Mouse (Mus musculus): ENCODE measurements around the gene Amot. TPM values are rescaled to one million over a fixed set of nuclear protein-coding genes. Genes with fewer than 3 reads are reported as not detected.

Amot gene
- total and polyA plus RNA-seq, 3 experiments, result 6.1 to 7.2 (median 6.4) TPM

GRCm38 (mm10) chrX:145499101-145499500, 5.9 kb downstream of the Amot start:
- no peaks in the 10 kb centered on the region for H3K36me3 ChIP-seq (ENCODE audit: control insufficient read depth, insufficient read depth, low read length)
- H3K79me2 ChIP-seq (replicated peaks; ENCODE audit: control insufficient read depth, insufficient read depth, low read length), result no peaks in the 10 kb centered on the region
- no peak for TF ChIP-seq POLR2A (IDR thresholded peaks at IDR 0.05; ENCODE audit: insufficient read depth, low read depth, low read length)
- TF ChIP-seq EP300 (IDR thresholded peaks at IDR 0.05; ENCODE audit: insufficient read depth, low read depth, low read length), result no peak
- TF ChIP-seq CTCF (IDR thresholded peaks at IDR 0.05), result no peak
- WGBS, result 66% methylated on average over 2 of the region's 2 CpGs
- H3K4me1 ChIP-seq (ENCODE audit: control insufficient read depth, insufficient read depth, low read length), result peaks cover 1% of the 10 kb centered on the region; the same call in 1 of the 2 replicates
- H3K27me3 ChIP-seq (ENCODE audit: control insufficient read depth, insufficient read depth, low read length), result no peaks in the 10 kb centered on the region
- H3K27ac ChIP-seq, result no peak overlapping the region
- intact Hi-C loops (cut with DNase I), result no loop called here
- no peak overlapping the region for H3K4me3 ChIP-seq
- DNase-seq, result no peak
- no peak overlapping the region for H3K9ac ChIP-seq (ENCODE audit: low read depth, low read length)

GRCm38 (mm10) chrX:145498691-145499090, 6.3 kb downstream of the Amot start:
- H3K27me3 ChIP-seq (ENCODE audit: control insufficient read depth, insufficient read depth, low read length), result no peaks in the 10 kb centered on the region
- H3K4me3 ChIP-seq, result no peak overlapping the region
- TF ChIP-seq POLR2A (IDR thresholded peaks at IDR 0.05; ENCODE audit: insufficient read depth, low read depth, low read length), result no peak
- no peak for TF ChIP-seq CTCF (IDR thresholded peaks at IDR 0.05)
- TF ChIP-seq EP300 (IDR thresholded peaks at IDR 0.05; ENCODE audit: insufficient read depth, low read depth, low read length), result no peak
- no peak for DNase-seq
- H3K4me1 ChIP-seq (ENCODE audit: control insufficient read depth, insufficient read depth, low read length), result peaks cover 1% of the 10 kb centered on the region; the same call in 1 of the 2 replicates
- H3K79me2 ChIP-seq (replicated peaks; ENCODE audit: control insufficient read depth, insufficient read depth, low read length), result no peaks in the 10 kb centered on the region
- H3K27ac ChIP-seq, result no peak overlapping the region
- WGBS, result 74% methylated on average over 4 of the region's 4 CpGs
- H3K36me3 ChIP-seq (ENCODE audit: control insufficient read depth, insufficient read depth, low read length), result no peaks in the 10 kb centered on the region
- intact Hi-C loops (cut with DNase I), result no loop called here
- no peak overlapping the region for H3K9ac ChIP-seq (ENCODE audit: low read depth, low read length)

GRCm38 (mm10) chrX:145497486-145497885, 7.5 kb downstream of the Amot start:
- H3K4me3 ChIP-seq, result no peak overlapping the region
- H3K27ac ChIP-seq, result no peak overlapping the region
- 78% methylated on average over 6 of the region's 6 CpGs for WGBS

GRCm38 (mm10) chrX:145495381-145495780, 9.6 kb downstream of the Amot start:
- no peaks in the 10 kb centered on the region for H3K27me3 ChIP-seq (ENCODE audit: control insufficient read depth, insufficient read depth, low read length)
- intact Hi-C loops (cut with DNase I), result no loop called here
- H3K9ac ChIP-seq (ENCODE audit: low read depth, low read length), result no peak overlapping the region
- DNase-seq, result no peak
- no peak overlapping the region for H3K4me3 ChIP-seq
- no peaks in the 10 kb centered on the region for H3K79me2 ChIP-seq (replicated peaks; ENCODE audit: control insufficient read depth, insufficient read depth, low read length)
- no peak for TF ChIP-seq EP300 (IDR thresholded peaks at IDR 0.05; ENCODE audit: insufficient read depth, low read depth, low read length)
- TF ChIP-seq CTCF (IDR thresholded peaks at IDR 0.05), result no peak
- no peak for TF ChIP-seq POLR2A (IDR thresholded peaks at IDR 0.05; ENCODE audit: insufficient read depth, low read depth, low read length)
- H3K4me1 ChIP-seq (ENCODE audit: control insufficient read depth, insufficient read depth, low read length), result peaks cover 1% of the 10 kb centered on the region; the same call in 1 of the 2 replicates
- 83% methylated on average over 4 of the region's 4 CpGs for whole genome bisulfite sequencing
- H3K36me3 ChIP-seq (ENCODE audit: control insufficient read depth, insufficient read depth, low read length), result no peaks in the 10 kb centered on the region
- H3K27ac ChIP-seq, result no peak overlapping the region

More at GRCm38 (mm10) chrX:145497486-145497885, 7.5 kb downstream of the Amot start:
- no peak overlapping the region for H3K9ac ChIP-seq (ENCODE audit: low read depth, low read length)
- H3K4me1 ChIP-seq (ENCODE audit: control insufficient read depth, insufficient read depth, low read length), result peaks cover 1% of the 10 kb centered on the region; the same call in 1 of the 2 replicates
- H3K36me3 ChIP-seq (ENCODE audit: control insufficient read depth, insufficient read depth, low read length), result no peaks in the 10 kb centered on the region
- intact Hi-C loops (cut with DNase I), result no loop called here
- no peak for DNase-seq
- TF ChIP-seq POLR2A (IDR thresholded peaks at IDR 0.05; ENCODE audit: insufficient read depth, low read depth, low read length) (no peak), CTCF (IDR thresholded peaks at IDR 0.05) (no peak), EP300 (IDR thresholded peaks at IDR 0.05; ENCODE audit: insufficient read depth, low read depth, low read length) (no peak)
- H3K27me3 ChIP-seq (ENCODE audit: control insufficient read depth, insufficient read depth, low read length), result no peaks in the 10 kb centered on the region
- no peaks in the 10 kb centered on the region for H3K79me2 ChIP-seq (replicated peaks; ENCODE audit: control insufficient read depth, insufficient read depth, low read length)

GRCm38 (mm10) chrX:145490821-145491220, 14.2 kb downstream of the Amot start:
- H3K36me3 ChIP-seq (ENCODE audit: control insufficient read depth, insufficient read depth, low read length), result no peaks in the 10 kb centered on the region
- H3K4me3 ChIP-seq, result no peak overlapping the region
- DNase-seq, result no peak
- H3K27me3 ChIP-seq (ENCODE audit: control insufficient read depth, insufficient read depth, low read length), result no peaks in the 10 kb centered on the region
- H3K79me2 ChIP-seq (replicated peaks; ENCODE audit: control insufficient read depth, insufficient read depth, low read length), result no peaks in the 10 kb centered on the region
- TF ChIP-seq EP300 (IDR thresholded peaks at IDR 0.05; ENCODE audit: insufficient read depth, low read depth, low read length), result no peak
- no peak for TF ChIP-seq CTCF (IDR thresholded peaks at IDR 0.05)
- TF ChIP-seq POLR2A (IDR thresholded peaks at IDR 0.05; ENCODE audit: insufficient read depth, low read depth, low read length), result no peak
- intact Hi-C loops (cut with DNase I), result no loop called here
- no peak overlapping the region for H3K27ac ChIP-seq
- no peak overlapping the region for H3K9ac ChIP-seq (ENCODE audit: low read depth, low read length)
- 25% methylated on average over 1 of the region's 1 CpGs for WGBS
- no peaks in the 10 kb centered on the region for H3K4me1 ChIP-seq (ENCODE audit: control insufficient read depth, insufficient read depth, low read length)

- intact Hi-C loops (cut with DNase I), result no loop called here
- DNase-seq, result no peak
- Histone ChIP-seq H3K79me2 (replicated peaks; ENCODE audit: control insufficient read depth, insufficient read depth, low read length) (no peaks in the 10 kb centered on the region), H3K4me3 (no peak overlapping the region), H3K27me3 (ENCODE audit: control insufficient read depth, insufficient read depth, low read length) (no peaks in the 10 kb centered on the region), H3K9ac (ENCODE audit: low read depth, low read length) (no peak overlapping the region), H3K4me1 (ENCODE audit: control insufficient read depth, insufficient read depth, low read length) (no peaks in the 10 kb centered on the region), H3K36me3 (ENCODE audit: control insufficient read depth, insufficient read depth, low read length) (no peaks in the 10 kb centered on the region), H3K27ac (no peak overlapping the region)
- WGBS, result 63% methylated on average over 3 of the region's 3 CpGs
- TF ChIP-seq EP300 (IDR thresholded peaks at IDR 0.05; ENCODE audit: insufficient read depth, low read depth, low read length) (no peak), POLR2A (IDR thresholded peaks at IDR 0.05; ENCODE audit: insufficient read depth, low read depth, low read length) (no peak), CTCF (IDR thresholded peaks at IDR 0.05) (no peak)
Measured at GRCm38 (mm10) chrX:145490417-145490816, 14.6 kb downstream of the Amot start.
